Mouse (Mus musculus) lung, adult 18-20 months (tissue): ENCODE data around the gene Fut2.

Source experiments
- DNase-seq, 2 experiments: peaks; one replicate each; pipeline ENCODE4 v3.0.0; 2022; ENCODE audit warnings: mixed read lengths in 2 of 2

The Fut2 gene

GRCm38 (mm10) chr7:45635711-45636688 is 30.2 kb downstream of the Fut2 start:
- peak; percentile 36 to 62 for DNase-seq

- DNase-seq = peak; percentile 34 to 70
Observed at GRCm38 (mm10) chr7:45634946-45635681, 31.1 kb downstream of the Fut2 start.

GRCm38 (mm10) chr7:45632499-45632898 is 33.7 kb downstream of the Fut2 start:
- DNase-seq = peak; percentile 28 to 54

GRCm38 (mm10) chr7:45630064-45630907 is 35.9 kb downstream of the Fut2 start:
- peak in 1 of 2 experiments; percentile 40 for DNase-seq

GRCm38 (mm10) chr7:45628364-45629294 is 37.6 kb downstream of the Fut2 start:
- peak; percentile 87 to 91 for DNase-seq

GRCm38 (mm10) chr7:45627261-45627660 is 38.9 kb downstream of the Fut2 start, which contains the start of gene Rasip1:
Gene Rasip1, plus strand, starts transcription at chr7:45627488.
- peak; percentile 79 to 84 for DNase-seq

- DNase-seq = peak; percentile 34 to 60
Observed at GRCm38 (mm10) chr7:45626571-45627076, 39.6 kb downstream of the Fut2 start.

GRCm38 (mm10) chr7:45625481-45625880 is 40.7 kb downstream of the Fut2 start:
- no peak for DNase-seq

GRCm38 (mm10) chr7:45624718-45625117 is 41.5 kb downstream of the Fut2 start:
- no peak for DNase-seq

GRCm38 (mm10) chr7:45623507-45623906 is 42.7 kb downstream of the Fut2 start:
- DNase-seq = no peak

GRCm38 (mm10) chr7:45621443-45621842 is 44.8 kb downstream of the Fut2 start, which contains the start of gene Izumo1:
Gene Izumo1, plus strand, starts transcription at chr7:45621811.
- DNase-seq = peak in 1 of 2 experiments; percentile 50

GRCm38 (mm10) chr7:45619592-45619991 is 46.6 kb downstream of the Fut2 start:
- no peak for DNase-seq

- DNase-seq = no peak
Observed at GRCm38 (mm10) chr7:45618316-45618715, 47.9 kb downstream of the Fut2 start.

GRCm38 (mm10) chr7:45617042-45617695 is 49.0 kb downstream of the Fut2 start, which contains the start of gene Fut1:
Gene Fut1, plus strand, starts transcription at chr7:45617289.
- peak in 1 of 2 experiments; percentile 25 for DNase-seq

GRCm38 (mm10) chr7:45616277-45616676 is 49.9 kb downstream of the Fut2 start:
- DNase-seq = no peak

- DNase-seq = no peak
Observed at GRCm38 (mm10) chr7:45609511-45609910, 56.7 kb downstream of the Fut2 start.

GRCm38 (mm10) chr7:45605704-45606289 is 60.4 kb downstream of the Fut2 start:
- DNase-seq = no peak

GRCm38 (mm10) chr7:45598960-45599879 is 67.0 kb downstream of the Fut2 start:
- DNase-seq = no peak
